Mouse (Mus musculus): ENCODE data around the gene Lmnb2. TPM values are rescaled to one million over a fixed set of nuclear protein-coding genes. Genes with fewer than 3 reads are reported as not detected.
A peak's percentile ranks its signal among the peaks of the same experiment; 100 is the strongest.

The Lmnb2 gene
- polyA plus RNA-seq (2015; fragmentation: Nextera tagmentation; extraction: Ambion mirVana), result 54.6 and 63.2 TPM in 2 replicates

- ATAC-seq (ENCODE audit: low FRiP score, low read depth), result peak; percentile 63; the same call in 1 of the 2 replicates
- Histone ChIP-seq H3K27me3 (peaks cover 4% of the 10 kb centered on the region; the same call in 1 of the 2 replicates), H3K4me3 (peak within 1 kb of the TSS; percentile 90), H3K27ac (peak within 1 kb of the TSS; percentile 67; the same call in 1 of the 2 replicates), H3K4me2 (replicated peaks) (peak within 1 kb of the TSS; percentile 99), H3K4me1 (peaks cover 24% of the 10 kb centered on the region), H3K9ac (peak within 1 kb of the TSS; percentile 88), H3K36me3 (peaks cover 19% of the 10 kb centered on the region), H3K9me3 (no peaks in the 10 kb centered on the region)
- under 1% methylated on average over 60 of the region's 61 CpGs for WGBS
These were observed at the start of gene Lmnb2 for GRCm38 (mm10) chr10:80917779-80918434. Gene Lmnb2, minus strand, starts transcription at chr10:80918245.

DNA sequence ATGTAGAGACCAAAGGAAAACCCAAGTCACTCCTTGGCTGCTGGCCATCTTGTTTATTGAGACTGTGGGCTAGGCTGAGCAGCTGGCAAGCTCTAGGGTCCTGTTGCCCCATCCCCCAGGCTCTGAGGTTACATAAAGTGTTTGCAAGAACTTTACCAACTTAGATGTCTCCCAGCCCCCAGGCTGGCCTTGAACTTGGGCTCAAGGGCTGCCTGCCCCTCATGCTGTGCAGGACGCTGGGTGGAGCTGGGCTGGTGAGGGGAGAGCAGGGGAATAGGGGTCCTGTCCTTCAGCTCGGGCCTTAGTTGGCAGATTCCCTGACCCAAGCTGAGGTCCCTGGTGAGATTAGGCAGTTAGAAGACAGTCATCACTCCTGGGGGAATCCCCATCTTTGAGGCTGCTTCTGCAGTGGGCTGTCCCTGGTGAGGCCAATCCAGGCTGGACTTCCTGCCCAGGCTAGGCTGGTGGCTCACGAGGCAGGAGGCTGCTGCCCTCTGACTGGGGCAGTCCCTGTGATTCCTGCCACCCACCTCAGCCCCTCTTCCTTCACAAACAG, 49.1 kb upstream of the Lmnb2 start:
- H3K36me3 ChIP-seq, result no peaks in the 10 kb centered on the region
- 0 out of 2 replicates have a peak, but pooled peaks have one; percentile 49 for ATAC-seq (ENCODE audit: low FRiP score, low read depth)
- WGBS, result 43% methylated on average over 3 of the region's 3 CpGs
- H3K27ac ChIP-seq, result no peak overlapping the region
- H3K9me3 ChIP-seq, result no peaks in the 10 kb centered on the region; the same call in 1 of the 2 replicates
- H3K9ac ChIP-seq, result peak overlapping the region; percentile 50; the same call in 1 of the 2 replicates
- peaks cover 33% of the 10 kb centered on the region for H3K4me1 ChIP-seq
- no peak overlapping the region for H3K4me3 ChIP-seq
- no peaks in the 10 kb centered on the region for H3K27me3 ChIP-seq
- peak overlapping the region; percentile 16; the same call in 1 of the 2 replicates for H3K4me2 ChIP-seq (replicated peaks)

- no peak for ATAC-seq (ENCODE audit: low FRiP score, low read depth)
- H3K4me2 ChIP-seq (replicated peaks), result no peak overlapping the region
- peaks cover 37% of the 10 kb centered on the region for H3K4me1 ChIP-seq
- no peaks in the 10 kb centered on the region for H3K36me3 ChIP-seq
- H3K4me3 ChIP-seq, result no peak overlapping the region
- no peak overlapping the region for H3K27ac ChIP-seq
- no peaks in the 10 kb centered on the region for H3K27me3 ChIP-seq
- WGBS, result 46% methylated on average over 12 of the region's 12 CpGs
- no peak overlapping the region for H3K9ac ChIP-seq
- H3K9me3 ChIP-seq, result no peaks in the 10 kb centered on the region; the same call in 1 of the 2 replicates
These were observed 48.3 kb upstream of the Lmnb2 start for GRCm38 (mm10) chr10:80966296-80966695.

- H3K4me2 ChIP-seq (replicated peaks), result no peak overlapping the region
- H3K27me3 ChIP-seq, result no peaks in the 10 kb centered on the region
- no peak overlapping the region for H3K4me3 ChIP-seq
- no peaks in the 10 kb centered on the region for H3K36me3 ChIP-seq
- WGBS, result 62% methylated on average over 12 of the region's 12 CpGs
- H3K9ac ChIP-seq, result no peak overlapping the region
- H3K9me3 ChIP-seq, result no peaks in the 10 kb centered on the region
- H3K27ac ChIP-seq, result peak overlapping the region; percentile 0; the same call in 1 of the 2 replicates
- ATAC-seq (ENCODE audit: low FRiP score, low read depth), result no peak
- H3K4me1 ChIP-seq, result peaks cover 49% of the 10 kb centered on the region
These were observed 45.3 kb upstream of the Lmnb2 start for GRCm38 (mm10) chr10:80963031-80963975.

DNA sequence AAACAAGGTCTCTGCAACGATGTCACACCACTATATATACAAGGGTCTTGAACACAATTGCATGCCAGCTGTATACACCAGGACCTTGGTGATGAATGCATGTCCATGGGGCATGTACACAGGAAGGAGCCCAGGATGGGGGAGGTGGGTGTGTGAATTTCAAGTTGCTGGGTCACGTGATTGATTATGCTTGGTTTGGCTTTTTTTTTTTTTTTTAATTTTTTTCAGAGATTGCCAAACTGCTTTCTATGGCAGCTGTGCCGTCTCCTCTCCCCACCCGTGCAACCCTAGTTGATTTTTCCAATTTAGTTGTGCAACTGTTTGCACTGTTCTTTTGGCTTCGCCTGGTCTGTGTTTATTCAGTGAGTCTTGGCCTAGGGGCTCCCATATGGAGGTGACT, 44.5 kb upstream of the Lmnb2 start:
- H3K4me3 ChIP-seq, result no peak overlapping the region
- no peak overlapping the region for H3K27ac ChIP-seq
- no peaks in the 10 kb centered on the region for H3K9me3 ChIP-seq
- H3K4me2 ChIP-seq (replicated peaks), result no peak overlapping the region
- H3K27me3 ChIP-seq, result no peaks in the 10 kb centered on the region
- ATAC-seq (ENCODE audit: low FRiP score, low read depth), result no peak
- WGBS, result 78% methylated on average over 5 of the region's 5 CpGs
- H3K4me1 ChIP-seq, result peaks cover 48% of the 10 kb centered on the region
- no peaks in the 10 kb centered on the region for H3K36me3 ChIP-seq
- H3K9ac ChIP-seq, result no peak overlapping the region

- Histone ChIP-seq H3K9me3 (no peaks in the 10 kb centered on the region), H3K27ac (peak overlapping the region; percentile 78), H3K4me2 (replicated peaks) (no peak overlapping the region), H3K36me3 (no peaks in the 10 kb centered on the region), H3K27me3 (no peaks in the 10 kb centered on the region), H3K9ac (no peak overlapping the region), H3K4me1 (peaks cover 42% of the 10 kb centered on the region), H3K4me3 (no peak overlapping the region)
- 50% methylated on average over 10 of the region's 10 CpGs for WGBS
- ATAC-seq (ENCODE audit: low FRiP score, low read depth), result no peak
These were observed 44.0 kb upstream of the Lmnb2 start for GRCm38 (mm10) chr10:80962051-80962472.

GRCm38 (mm10) chr10:80960551-80961508, 42.8 kb upstream of the Lmnb2 start:
- Histone ChIP-seq H3K36me3 (no peaks in the 10 kb centered on the region), H3K4me2 (replicated peaks) (peak overlapping the region; percentile 46), H3K27ac (peak overlapping the region; percentile 78), H3K9ac (peak overlapping the region; percentile 45), H3K27me3 (no peaks in the 10 kb centered on the region), H3K4me3 (no peak overlapping the region; the same call in 1 of the 2 replicates), H3K9me3 (no peaks in the 10 kb centered on the region), H3K4me1 (peaks cover 33% of the 10 kb centered on the region)
- ATAC-seq (ENCODE audit: low FRiP score, low read depth), result peak; percentile 80
- WGBS, result 15% methylated on average over 14 of the region's 16 CpGs

DNA sequence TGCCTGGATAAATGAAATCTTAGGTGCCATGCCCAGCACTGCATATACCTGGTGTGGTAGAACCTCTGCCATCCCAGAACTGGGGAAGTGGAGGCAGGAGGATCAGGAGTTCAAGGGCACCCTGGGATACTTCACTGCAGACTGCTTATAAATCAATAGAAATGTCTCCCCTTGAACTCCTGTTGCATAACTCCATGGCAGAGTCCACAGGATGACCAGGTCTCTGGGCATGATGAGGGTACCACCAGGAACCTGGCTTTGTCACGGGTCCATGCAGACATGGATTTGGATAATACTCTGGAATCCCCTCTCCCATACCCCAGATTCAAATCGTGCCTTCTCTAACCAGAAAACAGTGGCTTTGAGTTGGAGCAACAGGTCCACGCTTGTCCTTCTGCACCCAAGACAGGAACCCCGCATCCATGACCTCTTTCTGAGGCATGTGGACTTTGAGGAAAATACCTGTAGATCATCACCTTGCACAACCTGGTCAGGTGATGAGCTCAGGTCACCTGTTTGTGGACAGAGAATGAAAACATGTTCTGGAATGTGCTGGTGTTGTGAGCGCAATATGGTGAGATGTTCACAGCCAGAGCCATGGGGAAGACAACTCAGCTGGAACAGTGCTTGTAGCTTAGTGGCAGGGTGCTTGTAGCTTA, 41.1 kb upstream of the Lmnb2 start:
- Histone ChIP-seq H3K9ac (no peak overlapping the region), H3K4me2 (replicated peaks) (no peak overlapping the region), H3K36me3 (no peaks in the 10 kb centered on the region), H3K27ac (no peak overlapping the region), H3K9me3 (no peaks in the 10 kb centered on the region), H3K27me3 (no peaks in the 10 kb centered on the region), H3K4me3 (no peak overlapping the region), H3K4me1 (peaks cover 43% of the 10 kb centered on the region)
- 86% methylated on average over 5 of the region's 5 CpGs for WGBS
- ATAC-seq (ENCODE audit: low FRiP score, low read depth), result no peak

DNA sequence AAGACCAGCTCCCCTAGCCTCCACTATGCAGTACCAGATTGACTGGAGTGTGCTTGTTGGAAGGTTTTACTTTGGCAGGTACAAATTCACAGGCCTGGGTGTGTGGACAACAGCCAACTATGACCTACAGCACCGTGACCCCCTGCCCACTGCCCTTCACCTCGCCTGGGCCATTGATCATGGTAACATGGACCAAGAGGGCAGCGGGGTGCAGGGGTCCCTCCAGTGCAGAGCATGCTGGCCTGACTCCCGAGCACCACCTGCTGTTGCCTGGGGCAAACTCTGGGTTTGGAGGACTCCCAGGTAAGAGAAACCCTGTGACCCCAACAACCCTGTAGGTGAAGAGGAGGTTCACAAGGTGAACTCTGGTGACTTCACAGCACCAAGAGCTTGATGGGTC, 39.7 kb upstream of the Lmnb2 start:
- H3K4me3 ChIP-seq, result no peak overlapping the region
- no peak for ATAC-seq (ENCODE audit: low FRiP score, low read depth)
- no peak overlapping the region for H3K27ac ChIP-seq
- H3K27me3 ChIP-seq, result no peaks in the 10 kb centered on the region
- H3K36me3 ChIP-seq, result no peaks in the 10 kb centered on the region
- H3K9me3 ChIP-seq, result no peaks in the 10 kb centered on the region
- H3K4me2 ChIP-seq (replicated peaks), result no peak overlapping the region
- WGBS, result 71% methylated on average over 4 of the region's 4 CpGs
- no peak overlapping the region for H3K9ac ChIP-seq
- H3K4me1 ChIP-seq, result peaks cover 35% of the 10 kb centered on the region

DNA sequence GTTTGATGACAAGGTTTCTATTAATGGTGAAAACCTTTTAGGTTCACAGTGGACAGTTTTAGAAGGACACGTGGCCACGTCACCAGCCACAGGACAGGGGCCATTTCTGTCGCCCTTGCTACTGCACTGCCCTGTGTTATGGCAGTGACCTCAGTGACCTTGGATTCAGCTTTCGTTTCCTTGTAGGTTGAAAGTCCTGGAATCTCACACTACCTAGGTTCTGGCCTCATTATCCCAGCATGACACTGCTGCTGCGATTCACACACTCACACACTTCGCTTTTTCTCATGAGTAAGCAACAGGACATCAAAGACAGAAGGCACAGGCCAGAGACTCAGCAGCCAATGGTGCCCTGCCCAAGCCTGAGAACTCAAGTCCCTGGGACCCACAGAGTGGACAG, 38.9 kb upstream of the Lmnb2 start:
- no peak for ATAC-seq (ENCODE audit: low FRiP score, low read depth)
- no peak overlapping the region for H3K27ac ChIP-seq
- H3K4me1 ChIP-seq, result peaks cover 28% of the 10 kb centered on the region
- H3K4me3 ChIP-seq, result no peak overlapping the region
- no peaks in the 10 kb centered on the region for H3K36me3 ChIP-seq
- H3K9ac ChIP-seq, result no peak overlapping the region
- no peaks in the 10 kb centered on the region for H3K27me3 ChIP-seq
- WGBS, result 63% methylated on average over 6 of the region's 6 CpGs
- H3K9me3 ChIP-seq, result no peaks in the 10 kb centered on the region
- no peak overlapping the region for H3K4me2 ChIP-seq (replicated peaks)

DNA sequence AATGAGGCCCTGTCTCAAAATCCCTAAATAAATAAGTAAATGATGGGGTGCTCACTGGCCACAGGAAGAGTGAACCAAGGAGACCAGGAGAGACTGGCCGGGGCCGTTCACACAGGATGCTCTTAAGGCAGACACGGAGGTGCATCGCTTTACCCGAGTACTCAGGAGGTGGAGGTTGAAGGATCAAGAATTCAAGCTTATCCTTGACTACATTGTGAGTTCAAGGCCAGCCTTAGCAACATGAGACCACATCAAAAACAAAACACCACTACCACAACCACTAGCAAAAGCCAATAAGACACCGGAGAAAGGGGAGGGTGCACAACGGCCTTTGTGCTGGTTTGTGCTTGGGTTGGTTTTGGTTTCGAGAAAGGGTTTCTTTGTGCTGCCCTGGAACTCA, 38.3 kb upstream of the Lmnb2 start:
- Histone ChIP-seq H3K4me1 (peaks cover 23% of the 10 kb centered on the region), H3K9me3 (no peaks in the 10 kb centered on the region), H3K4me3 (no peak overlapping the region), H3K9ac (no peak overlapping the region), H3K4me2 (replicated peaks) (no peak overlapping the region), H3K27me3 (no peaks in the 10 kb centered on the region), H3K36me3 (no peaks in the 10 kb centered on the region), H3K27ac (no peak overlapping the region)
- ATAC-seq (ENCODE audit: low FRiP score, low read depth), result no peak
- 91% methylated on average over 8 of the region's 8 CpGs for WGBS
